Mouse (Mus musculus): Measurements from ENCODE around the gene C130074G19Rik. TPM values are rescaled to one million over a fixed set of nuclear protein-coding genes. Genes with fewer than 3 reads are reported as not detected.

Gene C130074G19Rik
- polyA plus RNA-seq, 1 experiment = 34.3 TPM

GRCm38 (mm10) chr1:184877306-184877705 lies 5.7 kb downstream of the C130074G19Rik start:
- peak; percentile 76 to 80 for DNase-seq (ENCODE audit: extremely low spot score in 1 of 2, low spot score in 1 of 2)

- DNase-seq (ENCODE audit: extremely low spot score in 1 of 2, low spot score in 1 of 2) = no peak
Observed at GRCm38 (mm10) chr1:184873910-184874309, 9.1 kb downstream of the C130074G19Rik start.

- no peak for DNase-seq (ENCODE audit: extremely low spot score in 1 of 2, low spot score in 1 of 2)
Observed at GRCm38 (mm10) chr1:184872069-184872819, 10.8 kb downstream of the C130074G19Rik start.

GRCm38 (mm10) chr1:184871506-184871905 lies 11.5 kb downstream of the C130074G19Rik start:
- DNase-seq (ENCODE audit: extremely low spot score in 1 of 2, low spot score in 1 of 2) = no peak

GRCm38 (mm10) chr1:184870646-184871385 lies 12.2 kb downstream of the C130074G19Rik start:
- no peak for DNase-seq (ENCODE audit: extremely low spot score in 1 of 2, low spot score in 1 of 2)

GRCm38 (mm10) chr1:184869939-184870565 lies 13.0 kb downstream of the C130074G19Rik start:
- DNase-seq (ENCODE audit: extremely low spot score in 1 of 2, low spot score in 1 of 2) = no peak

- no peak for DNase-seq (ENCODE audit: extremely low spot score in 1 of 2, low spot score in 1 of 2)
Observed at GRCm38 (mm10) chr1:184867640-184868120, 15.3 kb downstream of the C130074G19Rik start.

GRCm38 (mm10) chr1:184864381-184864801 lies 18.6 kb downstream of the C130074G19Rik start:
- no peak for DNase-seq (ENCODE audit: extremely low spot score in 1 of 2, low spot score in 1 of 2)

- DNase-seq (ENCODE audit: extremely low spot score in 1 of 2, low spot score in 1 of 2) = no peak
Observed at GRCm38 (mm10) chr1:184862636-184863035, 20.4 kb downstream of the C130074G19Rik start.

GRCm38 (mm10) chr1:184861551-184861950 lies 21.5 kb downstream of the C130074G19Rik start:
- DNase-seq (ENCODE audit: extremely low spot score in 1 of 2, low spot score in 1 of 2) = no peak

- no peak for DNase-seq (ENCODE audit: extremely low spot score in 1 of 2, low spot score in 1 of 2)
Observed at GRCm38 (mm10) chr1:184860276-184860675, 22.7 kb downstream of the C130074G19Rik start.

- no peak for DNase-seq (ENCODE audit: extremely low spot score in 1 of 2, low spot score in 1 of 2)
Observed at GRCm38 (mm10) chr1:184858253-184858652, 24.8 kb downstream of the C130074G19Rik start.

GRCm38 (mm10) chr1:184857216-184857615 lies 25.8 kb downstream of the C130074G19Rik start:
- DNase-seq (ENCODE audit: extremely low spot score in 1 of 2, low spot score in 1 of 2) = peak; percentile 49 to 60

GRCm38 (mm10) chr1:184853922-184854321 lies 29.1 kb downstream of the C130074G19Rik start:
- no peak for DNase-seq (ENCODE audit: extremely low spot score in 1 of 2, low spot score in 1 of 2)

GRCm38 (mm10) chr1:184853339-184853738 lies 29.7 kb downstream of the C130074G19Rik start:
- peak in 1 of 2 experiments; percentile 76 for DNase-seq (ENCODE audit: extremely low spot score in 1 of 2, low spot score in 1 of 2)

- DNase-seq (ENCODE audit: extremely low spot score in 1 of 2, low spot score in 1 of 2) = peak; percentile 79 to 89
Observed at GRCm38 (mm10) chr1:184851741-184852618, 31.0 kb downstream of the C130074G19Rik start.

- DNase-seq (ENCODE audit: extremely low spot score in 1 of 2, low spot score in 1 of 2) = no peak
Observed at GRCm38 (mm10) chr1:184851166-184851565, 31.9 kb downstream of the C130074G19Rik start.

GRCm38 (mm10) chr1:184846973-184847372 lies 36.0 kb downstream of the C130074G19Rik start:
- no peak for DNase-seq (ENCODE audit: extremely low spot score in 1 of 2, low spot score in 1 of 2)

- no peak for DNase-seq (ENCODE audit: extremely low spot score in 1 of 2, low spot score in 1 of 2)
Observed at GRCm38 (mm10) chr1:184846092-184846750, 36.8 kb downstream of the C130074G19Rik start, which contains the start of gene Marc2. TSS of gene Marc2 (minus strand) at chr1:184846451.
